Mouse (Mus musculus): ENCODE results near the gene Ttbk2. TPM values are rescaled to one million over a fixed set of nuclear protein-coding genes. Genes with fewer than 3 reads are reported as not detected.
A peak's percentile ranks its signal among the peaks of the same experiment; 100 is the strongest.

Gene Ttbk2
- polyA plus RNA-seq (2017; shearing (Covaris generic)), result under 1 TPM; 0.65 to 0.81 (median 0.67) TPM

DNA sequence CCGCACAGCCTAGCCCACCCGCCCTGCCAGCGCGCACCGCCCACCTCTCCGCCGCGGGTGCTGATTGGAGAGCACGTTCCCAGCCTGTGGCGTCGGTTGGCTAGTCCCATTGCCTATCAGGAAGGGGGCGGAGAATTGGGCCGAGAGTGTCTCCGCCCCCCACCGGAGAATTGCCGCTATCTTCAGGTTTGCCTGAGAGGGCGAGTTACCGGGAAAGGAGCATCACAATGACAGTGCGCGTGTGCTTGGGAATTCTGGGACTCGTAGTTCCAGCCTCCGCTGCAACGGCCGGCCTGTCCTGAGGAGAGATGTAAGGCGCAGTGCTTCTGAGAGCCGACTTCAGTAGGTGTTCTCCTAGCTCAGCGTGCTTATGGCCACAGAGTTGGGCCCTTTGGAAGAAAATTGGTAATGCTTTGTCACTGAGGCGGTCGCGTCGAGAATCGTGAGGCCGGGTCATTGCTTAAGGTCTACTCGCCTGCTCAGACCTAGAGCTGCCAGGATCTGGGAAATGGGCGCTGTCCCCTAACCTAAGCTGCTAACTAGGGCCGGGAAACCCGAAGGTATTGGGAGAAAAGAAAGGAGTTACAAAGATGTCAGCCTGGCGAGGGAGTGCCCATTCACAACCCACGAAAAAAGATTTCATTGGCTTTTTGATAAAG, at the start of gene Ttbk2:
Ttbk2 (minus strand) TSS at position 181 of the 659 bp plus-strand sequence.
- ATAC-seq, result peak; percentile 98

DNA sequence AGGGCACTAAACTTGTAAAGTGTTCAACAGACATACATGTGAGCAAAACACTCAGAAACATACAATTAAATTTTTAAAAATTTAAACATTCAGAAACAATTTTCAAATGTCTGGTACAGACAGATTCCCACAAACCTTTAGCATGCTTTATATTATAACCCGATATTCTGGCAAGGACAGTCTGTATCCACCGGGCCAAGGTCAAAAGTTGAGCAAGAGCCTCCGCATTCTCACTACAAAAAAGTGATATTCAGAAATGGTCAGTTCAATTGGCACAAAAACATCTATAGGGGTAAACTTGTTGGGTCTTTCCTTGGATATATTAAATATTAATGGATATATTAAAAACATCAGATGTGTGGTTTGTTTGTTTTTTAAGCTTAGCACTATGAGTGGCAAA, 46.0 kb upstream of the Ttbk2 start:
- no peak for ATAC-seq

DNA sequence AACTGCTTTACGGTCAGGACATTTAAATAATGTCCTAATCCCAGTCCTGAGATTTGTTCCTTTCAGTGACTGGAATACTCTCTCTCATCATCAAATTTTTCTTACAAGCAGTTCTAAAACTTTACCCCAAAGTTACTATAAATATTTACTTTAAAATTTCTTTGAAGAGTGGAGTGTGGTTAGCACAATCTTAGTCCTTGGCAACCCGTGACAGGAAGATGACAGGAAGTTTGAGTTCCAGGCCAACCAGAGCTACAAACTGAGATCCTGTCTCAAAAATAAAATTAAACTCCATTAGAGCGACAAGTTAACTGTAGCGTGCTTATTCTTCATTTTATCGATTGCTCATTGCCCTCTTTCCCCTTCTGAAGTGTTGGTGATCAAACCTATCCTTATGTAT, 37.2 kb upstream of the Ttbk2 start:
- peak; percentile 77 for ATAC-seq

DNA sequence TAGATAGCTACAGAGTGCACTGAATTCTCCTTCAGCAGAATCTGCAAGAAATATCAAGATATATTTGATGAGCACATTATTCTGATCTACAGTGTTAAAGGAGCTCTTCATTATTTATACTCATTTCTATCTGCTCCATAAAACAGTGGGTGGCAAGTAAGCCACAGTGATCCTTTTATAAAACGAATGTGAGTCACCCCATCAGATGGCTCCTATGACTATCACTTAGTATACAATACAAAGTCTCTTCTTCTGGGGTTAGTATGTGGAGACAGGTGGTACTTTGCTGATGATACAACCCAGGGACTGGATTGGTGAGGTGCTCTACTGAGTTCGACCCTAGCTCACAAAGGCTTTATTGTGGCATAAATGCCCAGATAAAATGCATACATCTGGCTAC, 22.8 kb upstream of the Ttbk2 start:
- no peak for ATAC-seq

DNA sequence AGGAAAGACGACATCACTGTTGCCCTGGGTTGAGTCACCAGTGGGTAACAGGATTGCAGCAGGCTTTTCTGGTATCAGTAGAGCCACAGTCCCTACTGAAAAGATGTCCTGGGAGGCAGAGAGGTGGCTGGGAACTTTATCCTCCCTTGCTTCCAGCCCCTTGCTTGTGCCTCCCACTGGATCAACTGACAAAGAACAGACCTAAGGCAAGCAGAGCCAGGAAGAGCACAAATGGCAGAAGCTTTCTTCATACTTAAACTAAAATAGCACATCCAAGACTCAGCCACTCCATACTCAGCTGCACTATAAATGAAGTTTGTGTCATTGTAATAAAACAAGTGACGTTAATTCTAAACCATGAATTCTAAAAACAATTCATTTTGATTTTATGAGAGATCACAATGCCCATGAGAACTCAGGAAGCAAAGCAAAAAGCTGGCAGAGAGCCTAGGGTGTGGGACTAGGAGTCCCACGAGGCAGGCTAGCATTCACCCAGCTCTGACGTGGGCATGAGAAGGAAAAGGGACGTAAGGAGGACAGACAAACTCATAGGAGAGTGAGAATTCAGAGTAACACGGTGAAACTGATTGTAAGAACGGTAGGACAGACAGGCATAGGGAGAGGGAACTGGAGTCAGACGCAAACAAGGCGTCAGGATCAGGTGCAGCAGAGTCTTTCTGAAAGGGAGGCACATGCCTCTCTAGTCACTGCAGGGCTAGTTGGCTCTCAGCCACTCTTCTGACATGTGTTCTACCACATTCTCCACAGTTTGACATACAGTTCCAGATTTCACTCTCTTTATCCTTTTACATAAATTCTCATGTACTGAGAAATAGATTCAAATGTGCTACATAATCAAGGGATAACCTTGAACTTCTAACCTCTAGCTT, 21.3 kb upstream of the Ttbk2 start:
- ATAC-seq, result no peak

DNA sequence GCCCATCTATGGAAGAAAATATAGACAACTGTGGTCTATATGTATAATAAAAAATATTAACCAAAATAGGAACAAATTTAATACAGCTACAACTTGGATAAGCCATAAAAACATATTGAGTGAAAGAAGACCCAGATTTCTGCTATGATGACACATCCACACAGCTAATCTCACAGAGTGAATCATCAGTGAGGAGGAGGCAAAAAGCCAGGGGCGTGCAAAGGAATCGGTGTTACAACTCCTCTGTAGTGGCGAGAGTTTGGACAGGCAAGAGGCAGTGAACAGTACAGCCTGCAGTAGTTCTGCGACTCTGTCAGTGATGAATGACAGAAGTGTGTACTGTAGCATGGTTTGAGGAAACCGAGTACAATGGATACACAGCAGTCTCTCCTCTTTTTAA, 16.9 kb upstream of the Ttbk2 start:
- ATAC-seq, result no peak

DNA sequence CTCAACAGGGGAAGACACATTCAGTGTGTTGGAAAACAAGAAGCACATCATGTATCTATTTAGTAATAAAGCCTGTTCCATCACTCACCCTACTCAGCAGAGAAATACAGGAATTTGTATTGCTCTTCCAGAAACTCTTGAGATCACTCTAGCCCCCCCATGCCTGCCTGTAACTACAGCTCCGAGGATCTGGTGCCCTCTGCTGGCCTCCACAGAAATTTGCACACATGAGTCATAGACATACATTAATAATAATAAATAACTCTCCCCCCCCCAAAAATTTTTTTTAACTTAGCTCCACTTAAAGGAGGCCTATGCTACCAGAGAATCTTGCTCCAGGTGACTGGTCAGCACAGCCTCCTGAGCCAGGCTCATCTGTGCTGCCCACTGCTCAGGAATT, 16.2 kb upstream of the Ttbk2 start:
- peak; percentile 54 for ATAC-seq

DNA sequence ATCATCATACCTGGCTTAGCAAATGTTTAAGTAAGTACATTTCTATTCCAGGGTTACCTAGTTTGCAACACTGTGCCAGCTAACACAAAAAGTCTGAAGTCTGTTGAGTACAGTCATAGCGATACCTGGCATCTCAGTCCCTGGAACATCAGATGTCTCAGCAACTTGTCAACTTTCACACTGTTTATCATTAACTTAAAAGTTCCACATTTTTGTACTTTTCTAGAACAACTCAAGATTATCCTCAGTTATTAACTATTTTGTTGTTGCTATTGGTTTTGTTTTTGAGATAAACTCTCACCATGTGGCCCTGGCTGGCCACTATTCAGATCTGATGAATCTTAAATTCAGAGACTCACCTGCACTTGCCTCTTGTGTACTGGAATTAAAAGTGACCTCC, 13.0 kb upstream of the Ttbk2 start:
- no peak for ATAC-seq

DNA sequence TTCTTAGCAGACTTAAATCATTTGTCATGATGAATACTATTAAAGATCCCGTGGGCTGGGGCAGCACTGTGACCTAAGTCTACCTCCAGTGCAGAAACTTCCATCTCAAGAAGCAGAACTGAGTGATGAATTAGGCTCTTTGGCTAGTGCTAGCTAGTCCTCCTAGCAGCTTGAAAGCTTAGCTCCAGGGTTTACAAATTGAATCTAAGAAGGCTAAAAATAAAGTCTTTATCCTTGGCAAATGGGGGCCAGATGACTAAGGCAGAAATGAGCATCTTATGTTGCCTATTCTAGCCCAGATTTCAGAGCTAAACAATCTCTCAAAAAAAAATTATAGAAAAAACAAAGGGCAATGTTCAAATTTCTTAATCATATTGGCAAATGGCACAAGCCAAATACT, 10.3 kb upstream of the Ttbk2 start:
- no peak for ATAC-seq

DNA sequence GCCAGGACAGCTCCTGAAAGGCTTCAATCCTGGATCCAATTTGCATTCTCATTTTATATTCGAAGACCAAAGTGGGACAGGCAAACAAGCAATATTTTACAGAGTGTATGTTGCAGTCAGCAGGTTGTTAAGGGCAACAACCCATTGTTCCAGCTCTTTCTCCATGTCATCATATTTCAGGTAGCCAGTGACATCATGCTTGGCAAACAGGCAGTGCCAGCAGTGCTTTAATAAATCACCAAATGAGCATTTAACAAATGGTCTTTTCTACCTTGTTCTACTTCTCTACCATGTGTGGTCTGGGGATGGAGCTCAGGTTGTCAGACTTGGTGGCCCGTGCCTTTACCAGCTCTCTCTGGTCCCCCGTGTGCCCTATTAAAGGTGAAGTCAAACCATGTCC, 7.7 kb upstream of the Ttbk2 start:
- no peak for ATAC-seq

DNA sequence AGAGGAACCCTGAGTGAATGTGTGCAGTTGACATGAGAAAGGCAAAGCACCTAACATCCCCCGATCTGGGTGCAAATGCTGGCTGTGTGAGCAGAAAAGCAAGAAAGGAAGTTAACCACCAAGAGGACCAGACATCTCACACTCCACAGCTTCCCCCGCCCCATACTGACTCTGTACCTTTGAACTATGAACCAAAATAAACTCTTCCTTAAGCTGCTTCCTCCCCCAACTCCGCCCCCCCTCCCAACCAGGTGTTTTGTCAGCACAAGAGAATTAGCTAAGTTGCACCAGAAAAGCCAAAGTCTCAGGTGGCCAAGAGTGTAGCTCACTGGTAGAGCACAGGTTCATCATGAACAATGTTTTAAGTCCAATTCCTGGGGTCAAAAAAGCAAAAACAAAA, 2.7 kb upstream of the Ttbk2 start:
- ATAC-seq, result no peak

DNA sequence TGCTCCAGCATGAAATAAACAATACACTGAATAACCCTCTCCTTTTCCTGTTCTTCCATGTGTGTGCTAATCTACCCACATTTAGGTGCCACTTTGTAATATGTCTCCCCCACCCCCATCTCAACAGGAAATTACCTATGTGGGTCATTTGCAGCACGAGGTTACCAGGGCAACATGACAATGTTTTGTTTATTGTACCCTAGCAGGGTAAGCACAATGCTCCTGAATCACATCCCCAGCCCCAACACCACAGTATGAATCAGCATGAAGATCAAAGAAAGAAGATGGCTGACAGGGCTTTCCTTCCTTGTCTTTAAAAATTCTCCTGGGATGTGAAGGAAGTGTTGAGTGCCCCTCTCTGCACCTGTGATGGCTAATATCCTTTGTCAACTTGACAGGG, 2.2 kb upstream of the Ttbk2 start:
- no peak for ATAC-seq

DNA sequence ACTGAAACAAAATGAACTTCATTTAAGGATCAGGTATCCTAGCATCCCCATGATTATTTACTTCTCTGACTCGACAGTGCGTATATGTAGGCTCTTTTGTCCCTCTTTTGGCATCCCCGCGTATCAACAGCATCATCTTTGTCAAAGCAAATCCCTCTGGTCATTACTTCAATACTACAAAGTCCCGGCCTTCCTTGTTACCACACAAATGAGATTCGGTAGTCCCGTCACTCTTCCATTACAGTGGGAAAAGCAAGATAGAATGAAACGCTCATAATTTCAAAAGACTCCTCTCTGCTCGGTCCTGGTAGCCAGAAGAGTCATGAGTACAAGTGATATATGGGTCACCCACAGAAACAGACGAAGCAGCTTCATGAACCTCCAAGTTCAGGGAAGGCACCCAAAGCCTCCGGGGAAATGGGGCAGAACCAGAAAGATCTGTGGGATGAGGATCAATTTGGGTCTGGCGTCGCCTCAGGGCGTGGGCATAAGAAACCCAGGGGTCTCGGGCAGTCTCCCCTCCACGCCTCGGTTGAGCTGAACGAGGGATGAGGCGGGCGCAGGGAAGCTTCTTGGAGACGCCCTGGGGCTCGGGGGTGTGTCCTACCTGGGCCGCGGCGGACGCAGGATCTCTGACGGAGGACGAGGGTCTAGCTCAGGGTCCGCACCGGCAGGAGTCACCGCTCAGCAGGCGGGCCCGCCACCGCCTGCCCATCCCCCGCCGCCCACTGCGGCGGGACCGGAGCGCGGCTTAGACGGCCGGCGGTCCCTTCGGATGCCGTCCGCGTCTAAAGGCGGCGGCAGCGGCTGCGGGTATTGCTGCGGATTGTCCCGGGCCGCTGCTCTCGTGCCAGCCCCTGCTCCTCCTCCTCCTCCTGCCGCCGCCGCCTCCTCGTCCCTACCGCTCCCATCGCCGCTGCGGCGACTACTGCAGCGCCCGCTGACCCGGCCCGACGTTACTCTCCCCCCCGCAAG, 668 bp downstream of the Ttbk2 start, which contains the start of gene Cdan1:
Cdan1 (minus strand) TSS at position 680 of the 975 bp plus-strand sequence.
- ATAC-seq, result peak; percentile 39

DNA sequence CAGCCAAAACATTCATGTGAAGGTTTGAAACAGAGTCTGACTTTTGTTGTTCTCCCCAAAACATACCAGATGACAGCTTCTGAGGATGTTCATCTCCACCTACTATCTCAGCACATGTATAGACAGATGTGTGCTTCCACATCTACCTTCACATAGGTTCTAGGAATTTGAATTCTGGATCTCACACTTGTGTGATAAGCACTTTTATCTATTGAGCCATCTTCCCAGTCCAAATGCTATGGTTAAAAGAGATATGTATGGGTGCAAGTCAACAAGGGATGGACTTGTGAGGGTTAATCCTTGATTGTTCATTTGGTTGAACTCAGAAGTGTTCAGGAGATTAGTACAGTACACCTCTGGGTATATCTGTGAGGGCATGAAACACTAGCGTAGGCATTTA, 5.1 kb downstream of the Ttbk2 start:
- ATAC-seq, result no peak

DNA sequence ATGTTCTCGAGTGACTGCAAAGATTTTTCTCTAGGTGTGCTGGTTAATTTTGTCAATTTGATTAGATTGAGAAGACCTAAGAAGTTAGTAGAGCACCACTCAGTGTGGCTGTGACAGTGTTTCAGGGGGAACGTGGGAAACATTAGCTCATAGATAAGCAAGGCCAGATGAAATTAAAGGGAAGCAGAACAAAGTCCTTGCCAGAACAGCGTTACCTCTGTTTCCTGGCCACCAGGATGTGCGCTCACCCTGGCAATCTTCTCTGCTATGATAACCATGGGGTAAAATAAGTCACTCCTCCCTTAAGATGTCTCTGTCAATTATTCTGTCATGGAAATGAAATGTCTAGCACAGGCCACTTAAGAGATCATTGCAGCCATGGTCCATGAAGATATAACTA, 6.4 kb downstream of the Ttbk2 start:
- no peak for ATAC-seq

DNA sequence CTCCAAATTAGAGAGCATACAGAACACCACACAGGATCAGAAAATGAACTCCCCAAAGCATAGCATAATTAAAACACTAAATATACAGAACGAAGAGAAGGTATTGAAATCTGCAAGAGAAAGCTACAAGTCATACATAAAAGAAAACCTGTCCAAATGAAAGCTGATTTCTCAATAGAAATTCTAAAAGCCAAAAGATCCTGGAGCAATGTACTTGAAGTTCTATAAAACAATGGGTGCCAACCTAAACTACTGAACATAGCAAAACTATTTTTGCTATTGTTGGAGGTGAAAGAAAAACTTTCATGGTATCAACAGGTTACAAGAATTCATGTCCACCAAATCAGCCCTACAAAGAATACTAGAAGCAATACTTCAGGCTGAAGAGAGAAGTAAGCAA, 9.2 kb downstream of the Ttbk2 start:
- no peak for ATAC-seq

DNA sequence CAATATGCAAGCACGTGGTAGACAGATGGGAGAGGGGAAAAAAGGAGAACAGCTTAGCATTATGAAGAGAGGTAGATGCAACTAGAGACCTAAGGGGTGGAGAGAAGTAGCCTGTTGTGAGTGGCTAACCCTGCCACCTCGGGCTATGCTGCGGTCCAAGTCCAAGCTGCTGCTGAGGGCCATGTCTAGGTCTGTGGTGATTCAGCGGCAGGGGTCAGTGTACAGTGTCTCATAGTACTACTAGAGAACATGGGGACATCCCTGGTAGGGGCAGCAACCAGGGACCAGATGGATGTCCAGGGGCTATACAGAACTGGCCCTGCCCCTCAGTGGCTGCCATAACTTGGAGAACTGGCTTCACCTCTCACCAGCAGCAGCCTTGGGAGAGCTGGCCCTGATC, 15.2 kb downstream of the Ttbk2 start:
- ATAC-seq, result no peak

DNA sequence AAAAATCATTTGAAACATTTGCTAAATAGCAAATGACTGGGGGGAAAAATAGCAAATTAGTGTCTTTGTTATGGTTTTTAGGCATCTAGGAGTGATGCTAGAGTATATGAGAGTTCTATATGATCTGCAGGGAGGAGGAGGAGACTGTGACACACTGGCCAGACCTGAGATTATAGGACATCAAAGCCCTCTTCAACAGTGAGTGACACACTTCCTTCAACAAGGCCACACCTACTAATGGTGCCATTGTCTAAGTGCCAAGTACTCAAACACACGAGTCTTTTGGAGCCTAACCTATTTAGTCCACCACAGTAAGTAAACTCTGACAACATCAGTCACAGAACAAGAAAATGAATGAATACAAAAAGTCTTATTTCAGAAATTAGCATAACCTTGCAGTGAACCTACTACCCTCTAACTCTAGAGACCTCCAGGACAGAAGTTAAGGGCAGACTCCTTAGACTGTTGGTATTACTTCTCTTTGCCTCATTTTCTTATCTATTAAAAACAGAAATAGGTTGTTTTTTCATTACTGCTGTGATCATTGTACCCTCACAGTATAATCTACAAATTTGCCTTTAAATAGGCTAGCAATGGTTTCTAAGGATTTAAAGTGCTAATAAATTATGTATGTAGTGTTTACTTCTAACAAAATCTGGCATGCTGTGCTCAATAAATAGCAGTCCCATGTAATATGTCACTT, 23.3 kb downstream of the Ttbk2 start:
- ATAC-seq, result no peak

DNA sequence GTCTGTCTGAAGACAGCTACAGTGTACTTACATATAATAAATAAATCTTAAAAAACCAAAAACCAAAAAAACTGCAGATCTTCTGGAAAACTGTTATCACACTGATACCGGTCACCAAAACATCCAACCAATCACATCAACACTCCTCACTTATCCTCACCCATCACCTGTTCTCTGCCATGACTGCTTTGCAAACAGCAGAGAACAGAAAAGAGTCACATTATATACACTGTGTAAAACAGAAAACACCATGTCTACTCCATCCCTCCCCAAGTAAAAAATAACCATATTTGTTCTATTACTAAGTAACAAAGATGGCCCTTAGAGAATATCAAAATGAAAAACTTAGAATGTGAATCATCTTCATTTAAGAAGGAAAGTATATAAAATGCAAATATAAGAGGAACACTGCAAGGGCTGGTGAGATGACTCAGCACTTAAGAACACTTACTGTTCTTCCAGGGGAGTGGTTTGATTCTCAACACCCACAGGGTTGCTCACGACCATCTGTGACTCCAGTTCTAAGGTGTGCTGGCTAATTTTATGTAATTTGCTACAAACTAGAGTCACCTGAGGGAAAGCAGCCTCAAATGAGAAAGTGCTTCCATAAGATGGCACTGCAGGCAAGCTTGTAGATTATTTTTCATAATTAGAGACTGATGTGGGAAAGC, 80.0 kb downstream of the Ttbk2 start:
- no peak for ATAC-seq

DNA sequence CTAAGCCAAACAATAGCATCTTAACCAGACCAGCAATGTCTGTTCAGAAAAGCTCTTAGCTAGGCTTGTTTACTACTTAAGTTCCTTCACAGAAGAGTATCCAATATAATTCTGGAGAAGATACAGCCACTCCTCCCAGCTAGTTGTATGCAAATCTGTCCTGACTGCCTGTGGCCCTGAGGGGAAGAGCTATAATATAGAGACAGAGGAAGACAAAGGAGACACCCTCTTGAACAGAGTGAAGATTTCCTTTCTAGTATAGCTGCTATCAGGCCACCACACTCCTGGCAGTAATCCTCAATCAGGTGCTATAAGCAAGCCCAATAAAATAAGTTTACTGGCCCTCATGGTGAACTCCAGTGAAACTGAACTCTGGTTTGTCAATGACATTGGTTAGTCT, 88.5 kb downstream of the Ttbk2 start:
- ATAC-seq, result no peak

DNA sequence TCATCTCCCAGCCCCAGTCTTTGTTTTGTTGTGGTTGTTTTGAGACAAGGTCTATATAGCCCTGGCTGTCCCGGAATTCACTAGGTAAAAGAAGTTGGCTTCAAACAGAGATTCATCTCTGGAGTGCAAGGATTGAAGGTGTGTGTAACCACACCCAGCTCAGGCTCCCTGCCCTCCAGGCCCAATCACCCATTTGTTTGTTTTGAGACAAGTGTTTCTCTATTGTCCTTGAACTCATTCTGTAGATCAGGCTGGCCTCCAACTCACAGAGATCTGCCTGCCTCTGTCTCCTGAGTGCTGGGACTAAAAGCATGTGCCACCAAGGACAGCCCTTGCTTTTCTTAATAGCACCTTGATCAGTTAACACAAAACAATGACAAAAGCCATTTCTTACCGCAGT, 102.4 kb downstream of the Ttbk2 start:
- ATAC-seq, result no peak

DNA sequence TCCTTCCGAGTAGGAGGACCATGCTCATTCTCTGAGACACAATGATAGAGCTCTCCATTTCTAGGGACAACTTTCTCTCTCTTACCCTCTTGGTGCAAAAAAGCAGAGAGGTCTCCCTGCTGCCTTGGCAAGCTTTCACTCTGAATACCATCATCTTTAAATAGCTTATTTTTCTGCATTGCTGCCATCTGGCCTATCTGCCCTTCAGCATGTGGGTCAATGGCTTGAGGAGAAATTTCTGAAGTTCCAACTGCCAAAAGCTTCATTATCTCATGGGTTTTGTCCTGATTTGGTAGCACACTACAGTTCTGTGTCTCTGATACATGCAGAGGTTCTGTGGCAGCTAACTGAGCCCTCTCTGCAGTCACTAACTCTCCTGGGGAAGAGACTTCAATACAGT, 104.9 kb downstream of the Ttbk2 start:
- no peak for ATAC-seq
